Mouse (Mus musculus): ENCODE data around the gene Vmn1r177. TPM values are rescaled to one million over a fixed set of nuclear protein-coding genes. Genes with fewer than 3 reads are reported as not detected.

Gene Vmn1r177
- not detected in 2 replicates for polyA plus RNA-seq (2012; rRNA removed)

DNA sequence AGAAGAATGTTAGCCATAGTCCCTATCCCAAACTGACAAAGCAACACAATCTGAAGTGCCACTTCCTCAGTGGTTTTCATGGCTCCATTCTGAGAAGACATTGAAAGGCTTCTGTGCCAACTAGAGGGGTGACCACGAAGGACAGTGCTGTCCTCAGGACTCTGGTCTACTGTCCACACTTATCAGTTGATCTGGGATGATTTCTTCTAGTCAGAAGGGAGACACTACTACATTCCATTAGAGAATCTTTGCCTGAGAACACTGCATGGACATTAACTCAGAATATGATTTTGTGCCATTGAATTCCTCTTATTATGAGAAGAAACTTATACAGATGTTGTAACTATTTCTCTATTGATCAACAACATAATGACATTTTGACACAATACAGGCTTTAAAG, at the start of gene Vmn1r177:
Gene Vmn1r177, minus strand, starts transcription at position 101 of the 400 bp plus-strand sequence.

GRCm38 (mm10) chr7:23891709-23892108, 25.5 kb upstream of the Vmn1r177 start, which contains the start of gene Vmn1r178:
TSS of gene Vmn1r178 (plus strand) at chr7:23892009.

DNA sequence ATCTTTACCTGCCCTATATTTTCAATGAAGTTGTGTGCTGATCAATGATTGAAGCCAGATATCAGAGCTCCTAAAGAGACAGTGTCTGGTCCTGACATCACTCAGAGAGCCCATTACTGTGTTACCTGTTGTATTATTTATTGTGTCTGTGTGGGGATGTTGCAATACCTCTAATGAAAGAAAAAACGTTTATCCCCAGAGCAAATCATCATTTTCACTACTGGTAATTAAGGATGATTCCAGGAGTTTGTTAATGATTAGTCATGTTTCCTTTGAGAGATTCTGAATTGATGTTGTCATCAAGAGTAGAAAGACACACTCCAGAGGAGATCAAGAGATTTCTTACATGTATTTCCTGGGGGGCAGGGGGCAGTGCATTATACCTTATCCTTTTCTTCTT, 29.0 kb downstream of the Vmn1r177 start, which contains the start of gene Vmn1r176:
Gene Vmn1r176, minus strand, starts transcription at position 101 of the 400 bp plus-strand sequence.

Other genes with a start within 250 kb of the Vmn1r177 start
- not detected in 2 replicates for gene Vmn1r171, start 235.7 kb downstream of the Vmn1r177 start, polyA plus RNA-seq (2012; rRNA removed)
- not detected in 2 replicates for gene Vmn1r172, start 208.1 kb downstream of the Vmn1r177 start, polyA plus RNA-seq (2012; rRNA removed)
- not detected in 2 replicates for gene Vmn1r173, start 165.7 kb downstream of the Vmn1r177 start, polyA plus RNA-seq (2012; rRNA removed)
- not detected in 2 replicates for gene Vmn1r174, start 114.2 kb downstream of the Vmn1r177 start, polyA plus RNA-seq (2012; rRNA removed)
- gene Vmn1r175, start 55.8 kb downstream of the Vmn1r177 start, polyA plus RNA-seq (2012; rRNA removed): not detected in 2 replicates
- not detected in 2 replicates for gene Vmn1r176, start 29.1 kb downstream of the Vmn1r177 start, polyA plus RNA-seq (2012; rRNA removed)
- gene Vmn1r178, start 25.6 kb upstream of the Vmn1r177 start, polyA plus RNA-seq (2012; rRNA removed): not detected in 2 replicates
- not detected in 2 replicates for gene Vmn1r179, start 60.5 kb upstream of the Vmn1r177 start, polyA plus RNA-seq (2012; rRNA removed)
- not detected in 2 replicates for gene Vmn1r180, start 84.2 kb upstream of the Vmn1r177 start, polyA plus RNA-seq (2012; rRNA removed)
- not detected in 2 replicates for gene Vmn1r181, start 108.2 kb upstream of the Vmn1r177 start, polyA plus RNA-seq (2012; rRNA removed)
- not detected in 2 replicates for gene V1rd19, start 135.2 kb upstream of the Vmn1r177 start, polyA plus RNA-seq (2012; rRNA removed)
- not detected in 2 replicates for gene Vmn1r183, start 186.8 kb upstream of the Vmn1r177 start, polyA plus RNA-seq (2012; rRNA removed)
- gene Zfp180, start 215.5 kb upstream of the Vmn1r177 start, polyA plus RNA-seq (2012; rRNA removed): 17.2 and 18.5 TPM in 2 replicates
- gene Zfp112, start 245.9 kb upstream of the Vmn1r177 start, polyA plus RNA-seq (2012; rRNA removed): 2.7 TPM in 2 replicates

Data from ovary, adult 2 months (tissue).